Mouse (Mus musculus) liver, embryonic 14.5 days (tissue): ENCODE measurements around the gene Def6.

Experiments
- CTCF ChIP-seq: IDR thresholded peaks from 2 replicates; pipeline ENCODE4 v1.5.1; 2016; ENCODE audit warnings: antibody characterized with exemption, low read depth, control low read depth
- EP300 ChIP-seq: IDR thresholded peaks from 2 replicates; pipeline ENCODE4 v1.6.1; 2016; ENCODE audit warnings: antibody characterized with exemption, low read depth

DNA sequence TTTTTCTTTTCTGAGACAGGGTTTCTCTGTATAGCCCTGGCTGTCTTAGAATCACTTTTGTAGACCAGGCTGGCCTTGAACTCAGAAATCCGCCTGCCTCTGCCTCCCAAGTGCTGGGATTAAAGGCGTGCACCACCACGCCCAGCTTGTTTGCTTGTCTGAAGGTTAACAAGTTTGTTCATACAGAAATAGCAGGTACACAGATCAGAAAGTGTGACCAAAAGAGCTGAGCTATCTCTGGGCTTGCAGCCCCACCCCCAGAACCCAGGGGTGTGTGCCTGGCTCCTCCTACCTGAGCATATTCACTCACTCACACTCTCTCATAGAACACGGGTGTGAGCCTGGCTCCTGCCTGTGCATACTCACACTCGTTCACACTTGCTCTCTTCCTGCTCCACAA lies 59.7 kb downstream of the Def6 start:
- TF ChIP-seq CTCF (no peak), EP300 (no peak)
